Mouse (Mus musculus): ENCODE results near the gene Dpp9.

The Dpp9 gene

DNA sequence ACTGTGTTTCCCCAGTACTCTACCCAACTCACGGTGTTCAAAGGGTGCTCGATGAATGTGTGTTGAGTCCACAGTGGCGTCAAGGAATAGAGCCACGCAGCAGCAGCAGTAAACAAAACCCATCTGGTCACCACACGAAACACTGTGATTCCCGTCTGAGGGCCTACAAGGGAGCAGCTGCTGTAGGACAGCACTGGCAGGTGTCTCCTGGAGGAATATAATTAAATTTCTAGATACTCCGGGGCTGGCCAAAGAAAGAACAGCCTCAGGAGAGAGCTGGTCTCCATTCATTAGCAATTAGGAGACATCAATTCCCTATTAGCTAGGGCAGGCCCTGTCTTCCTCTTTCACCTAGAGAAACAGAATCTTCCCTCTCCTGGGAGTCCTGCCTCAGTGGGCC lies 26.9 kb upstream of the Dpp9 start:
- TF ChIP-seq GATA4 (IDR thresholded peaks at IDR 0.05; ENCODE audit: insufficient replicate concordance, low read length): no peak

DNA sequence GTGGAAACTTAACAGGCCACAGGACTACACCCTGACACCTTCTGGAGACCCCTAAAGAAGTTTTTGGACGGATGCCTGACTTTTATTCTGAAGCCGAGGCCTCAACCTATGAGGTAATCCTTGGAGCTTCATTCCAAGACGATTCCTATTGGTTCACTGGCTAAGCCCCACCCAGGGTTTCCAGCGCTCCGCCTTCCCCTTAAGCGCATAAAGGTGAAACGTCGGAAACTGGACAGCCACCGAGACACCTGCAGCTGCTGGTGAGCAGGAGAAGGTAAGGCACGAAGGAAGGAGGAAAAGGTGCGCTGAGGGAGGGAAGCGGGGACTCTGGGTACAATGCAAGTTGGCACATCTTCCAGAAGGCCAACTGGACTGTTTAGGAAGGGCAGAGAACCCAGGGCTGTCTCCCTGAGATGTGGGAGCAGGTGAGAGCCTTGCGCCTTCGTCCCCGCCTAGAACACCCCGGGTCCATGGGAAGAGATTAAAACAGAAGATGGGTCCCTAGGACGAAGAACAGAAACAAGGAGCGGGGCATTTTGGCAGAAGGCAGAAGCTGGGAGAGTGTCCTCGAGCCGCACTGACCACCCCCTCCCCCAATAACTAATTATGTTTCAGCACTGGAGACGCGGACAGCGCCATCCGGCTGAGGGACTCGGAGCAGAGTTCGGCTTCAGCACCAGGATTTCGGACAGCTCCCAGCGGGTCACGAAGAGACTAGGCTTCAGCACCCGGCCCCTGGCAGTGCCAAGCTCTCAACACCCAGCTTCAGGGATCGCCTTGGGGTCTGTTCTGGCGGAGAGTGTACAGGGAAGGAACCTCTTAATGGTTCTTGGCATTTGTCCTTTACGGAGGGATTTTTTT lies 23.1 kb upstream of the Dpp9 start:
- no peak for TF ChIP-seq GATA4 (IDR thresholded peaks at IDR 0.05; ENCODE audit: insufficient replicate concordance, low read length)

DNA sequence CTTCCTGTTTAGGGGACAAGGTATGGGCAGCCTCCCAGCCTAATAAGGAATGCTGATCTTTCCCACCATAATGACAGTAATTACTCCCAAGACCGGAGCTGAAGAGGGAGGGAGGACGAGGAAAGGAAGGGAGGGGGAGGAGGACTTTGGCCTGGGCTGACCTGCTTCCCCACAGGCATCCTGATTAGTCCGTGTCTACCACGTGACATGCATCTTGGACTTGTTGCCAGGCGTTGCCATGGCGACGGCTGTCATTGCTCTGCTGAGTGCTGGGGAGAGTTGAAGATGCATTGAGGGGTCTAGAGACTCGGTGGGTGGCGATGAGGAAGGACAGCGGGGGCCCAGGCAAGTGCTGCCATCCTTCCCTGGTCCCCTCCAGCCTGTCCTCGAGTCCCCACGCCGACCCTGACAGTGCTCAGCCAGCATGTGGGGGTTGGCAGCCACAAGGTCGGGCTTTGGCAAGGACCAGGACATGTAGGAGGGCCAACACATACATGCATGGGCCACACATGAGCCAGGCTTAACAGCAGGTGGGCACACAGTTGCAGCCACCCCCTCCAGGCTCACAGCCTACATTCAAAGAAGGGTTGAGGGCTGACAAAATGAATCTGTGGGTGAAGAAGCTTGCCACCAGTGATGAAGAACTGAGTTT lies 15.2 kb upstream of the Dpp9 start:
- TF ChIP-seq GATA4 (IDR thresholded peaks at IDR 0.05; ENCODE audit: insufficient replicate concordance, low read length): no peak

GRCm38 (mm10) chr17:56233389-56233788 lies 14.7 kb upstream of the Dpp9 start:
- no peak for TF ChIP-seq GATA4 (IDR thresholded peaks at IDR 0.05; ENCODE audit: insufficient replicate concordance, low read length)

- no peak for TF ChIP-seq GATA4 (IDR thresholded peaks at IDR 0.05; ENCODE audit: insufficient replicate concordance, low read length)
Observed at GRCm38 (mm10) chr17:56229943-56230342, 11.2 kb upstream of the Dpp9 start.

- no peak for TF ChIP-seq GATA4 (IDR thresholded peaks at IDR 0.05; ENCODE audit: insufficient replicate concordance, low read length)
Observed at GRCm38 (mm10) chr17:56226566-56226965, 7.9 kb upstream of the Dpp9 start.

GRCm38 (mm10) chr17:56224916-56225315 lies 6.2 kb upstream of the Dpp9 start:
- no peak for TF ChIP-seq GATA4 (IDR thresholded peaks at IDR 0.05; ENCODE audit: insufficient replicate concordance, low read length)

DNA sequence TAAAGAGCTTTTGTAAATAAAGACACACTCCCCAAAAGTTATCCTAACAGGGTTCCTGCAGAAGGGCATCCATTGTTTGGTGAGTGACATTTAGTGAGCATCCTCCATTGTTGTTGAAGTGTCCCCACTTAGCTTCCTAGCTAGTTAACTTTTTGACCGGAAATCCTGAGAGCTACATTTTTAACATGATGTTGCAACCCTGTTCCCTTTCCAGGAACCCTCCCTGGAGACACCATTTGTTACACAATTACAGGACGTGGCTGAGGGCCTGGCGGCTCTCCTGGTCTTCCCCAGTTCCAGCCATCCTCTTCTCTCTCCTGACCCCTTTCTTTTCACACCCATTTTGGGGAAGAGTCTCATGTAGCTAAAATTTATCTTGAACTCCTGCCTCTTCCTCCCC lies 1.1 kb upstream of the Dpp9 start:
- no peak for TF ChIP-seq GATA4 (IDR thresholded peaks at IDR 0.05; ENCODE audit: insufficient replicate concordance, low read length)

GRCm38 (mm10) chr17:56219251-56219650 lies 546 bp upstream of the Dpp9 start:
- TF ChIP-seq GATA4 (IDR thresholded peaks at IDR 0.05; ENCODE audit: insufficient replicate concordance, low read length): no peak

- no peak for TF ChIP-seq GATA4 (IDR thresholded peaks at IDR 0.05; ENCODE audit: insufficient replicate concordance, low read length)
Observed at GRCm38 (mm10) chr17:56217670-56218069, 1.0 kb downstream of the Dpp9 start.

DNA sequence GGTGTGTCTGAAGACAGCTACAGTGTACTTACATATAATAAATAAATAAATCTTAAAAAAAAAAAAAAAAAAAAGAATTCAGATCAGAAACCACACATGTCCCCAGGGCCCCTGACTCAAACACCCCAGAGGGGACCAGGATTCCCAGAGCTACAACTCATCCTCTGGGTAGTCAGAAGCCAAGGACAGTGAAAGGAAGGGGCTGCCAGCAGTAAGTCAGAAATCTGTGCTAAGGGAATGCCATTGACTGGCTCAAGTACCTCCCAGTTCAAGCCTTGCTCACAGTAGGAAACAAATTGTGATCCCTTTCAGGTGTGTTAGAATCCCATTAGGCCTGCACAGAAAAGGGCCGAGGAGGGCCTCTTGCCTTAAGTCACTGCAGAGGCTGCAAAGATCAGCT lies 4.5 kb downstream of the Dpp9 start:
- no peak for TF ChIP-seq GATA4 (IDR thresholded peaks at IDR 0.05; ENCODE audit: insufficient replicate concordance, low read length)

- TF ChIP-seq GATA4 (IDR thresholded peaks at IDR 0.05; ENCODE audit: insufficient replicate concordance, low read length): no peak
Observed at GRCm38 (mm10) chr17:56212676-56213075, 6.0 kb downstream of the Dpp9 start.

- peak; percentile 88; the same call in 1 of the 2 replicates for TF ChIP-seq GATA4 (IDR thresholded peaks at IDR 0.05; ENCODE audit: insufficient replicate concordance, low read length)
Observed at GRCm38 (mm10) chr17:56211090-56211489, 7.6 kb downstream of the Dpp9 start.

- TF ChIP-seq GATA4 (IDR thresholded peaks at IDR 0.05; ENCODE audit: insufficient replicate concordance, low read length): no peak
Observed at GRCm38 (mm10) chr17:56208821-56209220, 9.9 kb downstream of the Dpp9 start.

DNA sequence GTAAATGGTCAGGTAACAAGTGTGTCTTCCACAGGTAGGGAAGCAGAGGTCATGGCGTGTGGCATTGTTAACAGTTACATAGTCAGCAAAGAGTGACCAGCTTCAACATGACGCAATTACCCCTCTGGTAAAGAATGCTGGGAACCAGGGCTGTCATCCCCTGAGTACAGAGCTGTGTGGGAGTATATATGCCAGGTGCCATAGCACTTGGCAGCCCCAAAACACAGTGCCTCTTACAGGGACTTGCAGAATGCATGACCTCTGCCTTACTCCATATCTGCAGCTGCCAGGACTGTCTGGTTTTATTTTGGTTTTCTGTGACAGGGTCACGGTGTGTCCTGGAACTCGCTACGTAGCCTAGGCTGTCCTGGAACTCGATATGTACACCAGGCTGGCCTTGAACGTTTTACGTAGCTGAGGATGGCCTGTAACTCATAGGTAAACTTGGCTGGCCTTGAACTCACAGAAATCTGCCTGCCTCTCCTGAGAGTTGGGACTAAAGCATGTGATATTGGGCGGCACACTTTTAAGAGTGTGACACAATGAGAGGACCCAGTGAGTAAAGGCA lies 10.7 kb downstream of the Dpp9 start:
- no peak; the same call in 1 of the 2 replicates for TF ChIP-seq GATA4 (IDR thresholded peaks at IDR 0.05; ENCODE audit: insufficient replicate concordance, low read length)
